Mouse (Mus musculus): ENCODE measurements around the gene Pde11a. TPM values are rescaled to one million over a fixed set of nuclear protein-coding genes. Genes with fewer than 3 reads are reported as not detected.

The Pde11a gene
- total RNA-seq (2022) = 1 to 10 TPM; 1.2 to 8.6 (median 3.8) TPM

- DNase-seq (ENCODE audit: low spot score) = no peak
Observed at GRCm38 (mm10) chr2:76338215-76339156, at the start of gene Pde11a. TSS of gene Pde11a (minus strand) at chr2:76338774.

- no peak for DNase-seq (ENCODE audit: low spot score)
Observed at GRCm38 (mm10) chr2:76386531-76386930, 48.0 kb upstream of the Pde11a start.

GRCm38 (mm10) chr2:76378646-76379045 lies 40.1 kb upstream of the Pde11a start:
- no peak for DNase-seq (ENCODE audit: low spot score)

- no peak for DNase-seq (ENCODE audit: low spot score)
Observed at GRCm38 (mm10) chr2:76374544-76375206, 36.1 kb upstream of the Pde11a start.

- DNase-seq (ENCODE audit: low spot score) = peak; percentile 19
Observed at GRCm38 (mm10) chr2:76372244-76372643, 33.7 kb upstream of the Pde11a start.

GRCm38 (mm10) chr2:76370656-76370922 lies 32.0 kb upstream of the Pde11a start:
- no peak for DNase-seq (ENCODE audit: low spot score)

GRCm38 (mm10) chr2:76369821-76370655 lies 31.5 kb upstream of the Pde11a start, which contains the start of gene Rbm45:
TSS of gene Rbm45 (plus strand) at chr2:76369984.
- DNase-seq (ENCODE audit: low spot score) = peak; percentile 81

GRCm38 (mm10) chr2:76368861-76369660 lies 30.5 kb upstream of the Pde11a start:
- no peak for DNase-seq (ENCODE audit: low spot score)

GRCm38 (mm10) chr2:76367188-76367922 lies 28.8 kb upstream of the Pde11a start:
- DNase-seq (ENCODE audit: low spot score) = peak; percentile 74

- no peak for DNase-seq (ENCODE audit: low spot score)
Observed at GRCm38 (mm10) chr2:76365811-76366210, 27.2 kb upstream of the Pde11a start.

GRCm38 (mm10) chr2:76362111-76362510 lies 23.5 kb upstream of the Pde11a start:
- no peak for DNase-seq (ENCODE audit: low spot score)

- DNase-seq (ENCODE audit: low spot score) = no peak
Observed at GRCm38 (mm10) chr2:76360226-76360625, 21.7 kb upstream of the Pde11a start, which contains the start of gene Cyct. TSS of gene Cyct (minus strand) at chr2:76360450.

- DNase-seq (ENCODE audit: low spot score) = no peak
Observed at GRCm38 (mm10) chr2:76347839-76348238, 9.3 kb upstream of the Pde11a start.

- DNase-seq (ENCODE audit: low spot score) = no peak
Observed at GRCm38 (mm10) chr2:76342146-76342545, 3.6 kb upstream of the Pde11a start.

- DNase-seq (ENCODE audit: low spot score) = no peak
Observed at GRCm38 (mm10) chr2:76334596-76334995, 4.0 kb downstream of the Pde11a start.

- no peak for DNase-seq (ENCODE audit: low spot score)
Observed at GRCm38 (mm10) chr2:76332161-76332805, 6.3 kb downstream of the Pde11a start.

GRCm38 (mm10) chr2:76330081-76330480 lies 8.5 kb downstream of the Pde11a start:
- DNase-seq (ENCODE audit: low spot score) = no peak

GRCm38 (mm10) chr2:76326161-76326560 lies 12.4 kb downstream of the Pde11a start:
- no peak for DNase-seq (ENCODE audit: low spot score)

GRCm38 (mm10) chr2:76324463-76324862 lies 14.1 kb downstream of the Pde11a start:
- DNase-seq (ENCODE audit: low spot score) = no peak
